Mouse (Mus musculus) layer of hippocampus, postnatal 25 days (tissue): Measurements from ENCODE around the gene Pclo. TPM values are rescaled to one million over a fixed set of nuclear protein-coding genes. Genes with fewer than 3 reads are reported as not detected.
A peak's percentile ranks its signal among the peaks of the same experiment; 100 is the strongest.
"Not testable (repeated sequence)": the region's sequence is repeated elsewhere in the genome, so short reads cannot be mapped to it uniquely, and the experiment has no call there.

Experiments
- DNase-seq, 2 experiments: peaks; one replicate each; pipeline ENCODE4 v3.0.0; 2022; ENCODE audit warnings: mixed read lengths in 2 of 2, low spot score in 1 of 2; ENCODE audit errors: extremely low spot score in 1 of 2
- total RNA-seq, 2 experiments: library from RNA; stranded (reverse); gene quantifications; 2 replicates each; pipeline ENCODE4 v1.2.3; 2021

Gene Pclo
- total RNA-seq, 2 experiments from 2014 or later, result 95.7 to 132 TPM

GRCm38 (mm10) chr5:14662603-14663002 lies 147.9 kb downstream of the Pclo start:
- DNase-seq, result no peak

- no peak for DNase-seq
These were observed 165.7 kb downstream of the Pclo start for GRCm38 (mm10) chr5:14680419-14680818.

- DNase-seq, result no peak
These were observed 177.3 kb downstream of the Pclo start for GRCm38 (mm10) chr5:14691995-14692394.

- no peak for DNase-seq
These were observed 182.0 kb downstream of the Pclo start for GRCm38 (mm10) chr5:14696745-14697144.

- DNase-seq, result no peak
These were observed 186.2 kb downstream of the Pclo start for GRCm38 (mm10) chr5:14700900-14701299.

GRCm38 (mm10) chr5:14705423-14705822 lies 190.7 kb downstream of the Pclo start:
- no peak for DNase-seq

- no peak for DNase-seq
These were observed 192.6 kb downstream of the Pclo start for GRCm38 (mm10) chr5:14707311-14707710.

GRCm38 (mm10) chr5:14723576-14723975 lies 208.9 kb downstream of the Pclo start:
- DNase-seq, result no peak

GRCm38 (mm10) chr5:14728676-14729253 lies 214.0 kb downstream of the Pclo start:
- no peak for DNase-seq

- DNase-seq, result no peak
These were observed 236.2 kb downstream of the Pclo start for GRCm38 (mm10) chr5:14750882-14751281.

- DNase-seq, result no peak
These were observed 252.0 kb downstream of the Pclo start for GRCm38 (mm10) chr5:14766686-14767085.

- DNase-seq, result no peak
These were observed 267.8 kb downstream of the Pclo start for GRCm38 (mm10) chr5:14782362-14783082.

GRCm38 (mm10) chr5:14793891-14794290 lies 279.2 kb downstream of the Pclo start:
- DNase-seq, result no peak

- peak in 1 of 2 experiments; percentile 38 for DNase-seq
These were observed 292.4 kb downstream of the Pclo start for GRCm38 (mm10) chr5:14807136-14807535.

GRCm38 (mm10) chr5:14833165-14833860 lies 318.6 kb downstream of the Pclo start:
- DNase-seq, result peak in 1 of 2 experiments; percentile 5

GRCm38 (mm10) chr5:14834155-14834991 lies 319.7 kb downstream of the Pclo start:
- peak in 1 of 2 experiments; percentile 8 for DNase-seq

GRCm38 (mm10) chr5:14853650-14854049 lies 338.9 kb downstream of the Pclo start:
- DNase-seq, result no peak

GRCm38 (mm10) chr5:14885291-14885690 lies 370.6 kb downstream of the Pclo start:
- DNase-seq, result not testable (repeated sequence)

- DNase-seq, result no peak
These were observed 377.5 kb downstream of the Pclo start for GRCm38 (mm10) chr5:14892242-14892641.

- DNase-seq, result not testable (repeated sequence)
These were observed 388.8 kb downstream of the Pclo start for GRCm38 (mm10) chr5:14903539-14903938.
